Mouse (Mus musculus): Measurements from ENCODE around the gene Arf4. TPM values are rescaled to one million over a fixed set of nuclear protein-coding genes. Genes with fewer than 3 reads are reported as not detected.

The Arf4 gene
- polyA plus RNA-seq, 1 experiment from 2014 or later: 440 TPM

DNA sequence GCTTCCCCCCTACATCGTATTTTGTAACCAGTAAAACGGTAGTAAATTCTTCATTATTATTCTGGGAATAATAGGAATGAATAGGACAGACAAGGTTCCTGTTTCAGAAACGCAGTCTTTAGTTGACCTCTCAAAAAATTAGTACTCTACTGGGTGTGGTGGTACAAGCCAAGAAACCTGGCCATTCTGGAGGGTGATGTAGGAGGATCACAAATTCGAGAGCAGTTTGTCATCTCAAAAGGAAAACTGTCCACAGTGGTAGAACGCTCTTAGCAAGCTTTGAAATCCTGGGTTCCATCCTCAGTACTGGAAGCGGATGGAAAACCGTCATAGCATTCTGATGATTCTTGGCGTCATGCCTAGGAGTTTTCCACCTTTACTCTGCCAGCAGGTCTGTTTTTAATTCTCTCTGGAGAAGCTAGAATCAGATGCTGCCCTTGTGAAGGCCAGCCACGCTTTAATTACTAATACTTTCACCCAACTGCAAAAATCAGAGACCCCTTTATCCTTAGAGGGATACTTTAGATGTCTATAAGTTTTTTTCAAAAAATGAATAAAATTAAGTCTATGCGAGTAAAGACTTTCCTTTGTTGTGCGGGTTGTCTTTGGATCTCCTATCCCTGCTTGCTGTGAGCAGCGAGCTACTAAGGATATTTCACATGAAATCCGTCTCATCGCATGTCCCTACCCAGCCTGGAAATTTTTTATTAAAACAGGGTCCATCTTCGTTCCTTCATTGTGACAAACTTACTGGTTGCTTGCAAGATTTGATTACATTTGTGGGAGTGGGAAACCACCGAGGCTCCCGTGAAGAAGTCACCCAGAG, 636 bp upstream of the Arf4 start:
- no peak for ATAC-seq (ENCODE audit: extremely low read depth, insufficient number of reproducible peaks, low FRiP score, low TSS enrichment)
- no peaks in the 10 kb centered on the region for H3K9me3 ChIP-seq

DNA sequence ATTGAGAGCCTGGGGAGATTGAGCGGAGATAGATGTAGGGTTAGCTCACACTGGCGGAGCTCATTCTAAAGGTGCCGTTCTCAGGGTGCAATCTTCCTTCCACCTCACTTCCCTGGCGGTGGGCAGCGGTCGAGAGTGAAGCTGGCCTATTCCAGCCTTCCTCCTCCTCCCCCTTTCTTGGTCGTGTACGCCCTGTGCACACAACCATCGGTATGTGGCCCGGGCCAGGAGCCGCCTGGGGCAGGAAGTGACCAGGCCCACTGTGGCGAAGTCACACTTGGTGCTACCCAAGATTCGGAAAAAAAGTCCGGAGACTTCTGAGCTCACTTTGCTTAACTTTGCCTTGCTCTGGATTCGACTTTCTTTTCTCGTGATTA, 822 bp downstream of the Arf4 start:
- Histone ChIP-seq H3K9me3 (no peaks in the 10 kb centered on the region), H3K4me2 (peak overlapping the region; percentile 84), H3K27ac (replicated peaks) (peak overlapping the region; percentile 99), H3K4me3 (peak overlapping the region; percentile 91), H3K27me3 (replicated peaks) (no peaks in the 10 kb centered on the region), H3K36me3 (no peaks in the 10 kb centered on the region; the same call in 1 of the 2 replicates), H3K9ac (peak overlapping the region; percentile 99), H3K4me1 (peaks cover 45% of the 10 kb centered on the region)
- peak; percentile 42; the same call in 1 of the 2 replicates for ATAC-seq (ENCODE audit: extremely low read depth, insufficient number of reproducible peaks, low FRiP score, low TSS enrichment)
- under 1% methylated on average over 16 of the region's 16 CpGs for WGBS

More for the DNA sequence above, 636 bp upstream of the Arf4 start:
- H3K4me3 ChIP-seq: peak overlapping the region; percentile 91
- peak overlapping the region; percentile 67 for H3K4me2 ChIP-seq
- WGBS: 17% methylated on average over 17 of the region's 17 CpGs
- peak overlapping the region; percentile 79 for H3K9ac ChIP-seq
- H3K27me3 ChIP-seq (replicated peaks): no peaks in the 10 kb centered on the region
- peaks cover 9% of the 10 kb centered on the region for H3K36me3 ChIP-seq
- H3K27ac ChIP-seq (replicated peaks): peak overlapping the region; percentile 94
- peaks cover 32% of the 10 kb centered on the region for H3K4me1 ChIP-seq

DNA sequence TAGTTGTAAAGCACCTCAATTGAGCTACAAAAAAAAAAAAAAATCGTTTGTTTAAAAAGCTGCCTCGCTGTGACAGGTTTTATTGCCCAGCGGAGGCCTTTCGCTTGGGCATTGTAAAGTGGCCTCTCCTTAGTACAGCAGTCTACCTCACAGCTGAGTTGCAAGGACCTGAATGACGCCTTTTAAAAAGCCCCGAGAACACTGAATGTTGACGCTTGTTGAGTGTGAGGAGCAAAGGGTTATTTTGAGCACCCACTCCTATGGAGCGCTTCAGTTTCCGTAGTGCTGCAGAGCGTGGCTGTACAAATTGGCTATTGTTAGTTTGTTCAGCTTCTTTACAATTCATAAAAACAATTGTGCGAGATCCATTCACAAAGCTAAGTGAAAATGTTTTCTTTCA, 1.4 kb downstream of the Arf4 start:
- Histone ChIP-seq H3K27me3 (replicated peaks) (no peaks in the 10 kb centered on the region), H3K36me3 (no peaks in the 10 kb centered on the region; the same call in 1 of the 2 replicates), H3K27ac (replicated peaks) (peak overlapping the region; percentile 99), H3K9me3 (no peaks in the 10 kb centered on the region), H3K4me3 (peak overlapping the region; percentile 91), H3K9ac (peak overlapping the region; percentile 99), H3K4me1 (peaks cover 48% of the 10 kb centered on the region), H3K4me2 (peak overlapping the region; percentile 84)
- ATAC-seq (ENCODE audit: extremely low read depth, insufficient number of reproducible peaks, low FRiP score, low TSS enrichment): no peak
- 4% methylated on average over 11 of the region's 11 CpGs for WGBS

DNA sequence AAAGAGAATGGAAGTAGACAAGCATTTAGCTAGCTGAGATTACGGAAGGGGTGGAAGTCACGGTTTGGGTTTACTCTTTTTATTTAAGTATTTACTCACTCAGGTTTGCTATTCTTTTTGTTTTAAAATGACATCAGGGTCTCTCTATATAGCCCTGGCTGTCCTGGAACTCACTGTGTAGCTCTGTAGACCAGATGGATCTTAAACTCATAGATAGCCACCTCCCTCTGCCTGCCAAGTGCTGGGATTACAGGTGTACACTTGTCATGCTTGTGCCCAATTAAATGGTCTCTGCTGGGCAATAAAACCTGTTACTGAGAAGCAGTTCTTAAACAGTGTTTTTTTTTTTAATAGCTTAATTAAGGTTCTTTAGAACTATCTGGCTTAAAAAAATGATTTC, 2.1 kb downstream of the Arf4 start:
- H3K9me3 ChIP-seq: no peaks in the 10 kb centered on the region
- WGBS: 34% methylated on average over 2 of the region's 2 CpGs
- H3K4me3 ChIP-seq: peak overlapping the region; percentile 91
- H3K4me2 ChIP-seq: peak overlapping the region; percentile 84
- no peak for ATAC-seq (ENCODE audit: extremely low read depth, insufficient number of reproducible peaks, low FRiP score, low TSS enrichment)
- H3K9ac ChIP-seq: peak overlapping the region; percentile 99
- H3K36me3 ChIP-seq: no peaks in the 10 kb centered on the region; the same call in 1 of the 2 replicates
- no peaks in the 10 kb centered on the region for H3K27me3 ChIP-seq (replicated peaks)
- peak overlapping the region; percentile 99; the same call in 1 of the 2 replicates for H3K27ac ChIP-seq (replicated peaks)
- H3K4me1 ChIP-seq: peaks cover 51% of the 10 kb centered on the region

DNA sequence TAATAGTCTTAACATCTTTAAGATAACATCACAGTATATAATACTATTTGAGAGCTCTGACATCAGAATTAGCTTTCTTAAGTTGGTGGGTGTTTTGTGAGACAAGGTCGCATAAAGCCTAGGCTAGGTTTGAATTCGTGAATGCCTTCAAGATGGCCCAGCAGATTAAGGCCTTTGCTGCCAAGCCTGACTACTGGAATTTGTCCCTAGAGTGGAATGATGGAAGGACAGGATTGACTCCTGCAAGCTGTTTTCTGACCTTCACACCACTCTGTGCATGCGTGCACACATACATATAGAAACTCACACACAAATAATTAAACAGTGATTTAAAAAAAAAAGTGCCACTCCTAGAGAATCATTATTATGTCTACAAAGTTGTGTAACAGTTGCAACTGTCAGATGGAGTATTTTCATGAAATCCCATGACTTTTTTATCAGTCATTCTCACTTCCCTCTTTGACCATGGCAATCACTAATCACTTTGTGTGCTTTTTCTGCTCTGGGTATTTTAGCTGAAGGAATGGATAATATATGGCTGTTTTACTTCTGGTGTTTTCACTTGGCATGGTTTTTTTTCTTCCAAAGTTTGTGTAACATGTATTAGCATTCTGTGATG, 5.2 kb downstream of the Arf4 start:
- Histone ChIP-seq H3K27me3 (replicated peaks) (no peaks in the 10 kb centered on the region), H3K9ac (no peak overlapping the region), H3K4me2 (no peak overlapping the region), H3K27ac (replicated peaks) (0 out of 2 replicates have a peak overlapping the region, but pooled peaks have one; percentile 28), H3K4me3 (no peak overlapping the region), H3K36me3 (peaks cover 12% of the 10 kb centered on the region), H3K4me1 (peaks cover 62% of the 10 kb centered on the region), H3K9me3 (no peaks in the 10 kb centered on the region)
- no peak for ATAC-seq (ENCODE audit: extremely low read depth, insufficient number of reproducible peaks, low FRiP score, low TSS enrichment)
- 39% methylated on average over 3 of the region's 3 CpGs for WGBS

DNA sequence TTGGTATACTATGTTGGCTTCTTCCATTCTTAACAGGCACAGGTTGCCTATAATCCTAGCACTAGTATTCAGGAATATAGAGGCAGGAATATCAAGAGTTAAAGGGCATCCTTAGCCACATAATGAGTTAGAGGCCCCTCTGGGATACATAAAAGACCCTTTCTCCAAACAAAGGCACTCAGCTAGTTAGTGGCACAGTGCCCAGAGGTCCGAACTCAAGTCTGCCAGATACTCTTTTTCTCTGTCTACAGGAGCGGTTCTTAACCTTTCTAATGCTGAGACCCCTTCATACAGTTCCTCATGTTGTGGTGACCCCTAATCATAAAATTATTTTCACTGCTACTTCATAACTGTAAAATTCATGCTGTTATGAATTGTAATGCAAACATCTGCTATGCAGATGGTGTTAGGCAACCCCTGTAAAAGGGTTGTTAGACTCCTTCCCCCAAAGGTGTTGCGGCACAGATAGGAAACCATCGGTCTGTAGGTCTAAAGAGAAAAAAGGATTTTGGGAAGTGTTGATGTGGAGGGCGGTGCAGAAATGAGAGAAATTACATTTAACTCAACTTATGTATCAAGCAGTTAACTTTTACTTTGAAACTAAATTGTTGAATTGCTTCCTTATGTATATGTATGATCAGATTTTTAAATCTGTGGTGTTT, 8.2 kb downstream of the Arf4 start:
- WGBS: 52% methylated on average over 5 of the region's 5 CpGs
- Histone ChIP-seq H3K4me2 (peak overlapping the region; percentile 40), H3K27ac (replicated peaks) (peak overlapping the region; percentile 25), H3K36me3 (peaks cover 34% of the 10 kb centered on the region), H3K9me3 (no peaks in the 10 kb centered on the region), H3K4me3 (peak overlapping the region; percentile 6; the same call in 1 of the 2 replicates), H3K9ac (0 out of 2 replicates have a peak overlapping the region, but pooled peaks have one; percentile 30), H3K4me1 (peaks cover 47% of the 10 kb centered on the region), H3K27me3 (replicated peaks) (no peaks in the 10 kb centered on the region)
- ATAC-seq (ENCODE audit: extremely low read depth, insufficient number of reproducible peaks, low FRiP score, low TSS enrichment): no peak

DNA sequence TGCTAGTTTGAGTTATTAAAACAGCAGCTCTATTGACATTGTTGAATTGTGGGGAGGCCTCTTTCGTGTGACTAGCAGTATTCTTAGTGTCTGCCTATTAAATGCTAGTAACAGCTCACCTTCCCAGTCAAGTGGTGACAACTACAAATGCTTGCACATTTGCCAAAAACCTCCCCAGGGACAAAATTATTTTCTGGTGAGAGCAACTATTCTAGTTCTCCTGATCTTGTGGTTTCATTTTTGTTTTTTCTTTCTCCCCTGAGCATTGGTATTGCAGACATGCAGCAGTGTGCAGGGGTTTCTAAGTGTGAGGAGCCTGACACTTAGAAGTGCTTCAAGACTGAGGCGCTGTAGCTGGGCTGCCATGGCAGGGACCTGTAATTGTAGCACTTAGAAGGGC, 9.9 kb downstream of the Arf4 start:
- H3K36me3 ChIP-seq: peaks cover 49% of the 10 kb centered on the region
- no peaks in the 10 kb centered on the region for H3K27me3 ChIP-seq (replicated peaks)
- WGBS: 73% methylated on average over 2 of the region's 2 CpGs
- no peak for ATAC-seq (ENCODE audit: extremely low read depth, insufficient number of reproducible peaks, low FRiP score, low TSS enrichment)
- H3K4me3 ChIP-seq: no peak overlapping the region
- H3K4me2 ChIP-seq: no peak overlapping the region
- H3K9me3 ChIP-seq: no peaks in the 10 kb centered on the region
- no peak overlapping the region for H3K9ac ChIP-seq
- peaks cover 39% of the 10 kb centered on the region for H3K4me1 ChIP-seq
- no peak overlapping the region for H3K27ac ChIP-seq (replicated peaks)

GRCm38 (mm10) chr14:26651901-26652300, 14.0 kb downstream of the Arf4 start:
- H3K4me1 ChIP-seq: peaks cover 11% of the 10 kb centered on the region
- no peak overlapping the region for H3K9ac ChIP-seq
- H3K4me3 ChIP-seq: no peak overlapping the region
- H3K4me2 ChIP-seq: no peak overlapping the region
- peaks cover 83% of the 10 kb centered on the region for H3K36me3 ChIP-seq
- H3K9me3 ChIP-seq: no peaks in the 10 kb centered on the region
- no peak overlapping the region for H3K27ac ChIP-seq (replicated peaks)
- no peak for ATAC-seq (ENCODE audit: extremely low read depth, insufficient number of reproducible peaks, low FRiP score, low TSS enrichment)
- no peaks in the 10 kb centered on the region for H3K27me3 ChIP-seq (replicated peaks)

GRCm38 (mm10) chr14:26658178-26658577, 20.3 kb downstream of the Arf4 start:
- no peak overlapping the region for H3K27ac ChIP-seq (replicated peaks)

DNA sequence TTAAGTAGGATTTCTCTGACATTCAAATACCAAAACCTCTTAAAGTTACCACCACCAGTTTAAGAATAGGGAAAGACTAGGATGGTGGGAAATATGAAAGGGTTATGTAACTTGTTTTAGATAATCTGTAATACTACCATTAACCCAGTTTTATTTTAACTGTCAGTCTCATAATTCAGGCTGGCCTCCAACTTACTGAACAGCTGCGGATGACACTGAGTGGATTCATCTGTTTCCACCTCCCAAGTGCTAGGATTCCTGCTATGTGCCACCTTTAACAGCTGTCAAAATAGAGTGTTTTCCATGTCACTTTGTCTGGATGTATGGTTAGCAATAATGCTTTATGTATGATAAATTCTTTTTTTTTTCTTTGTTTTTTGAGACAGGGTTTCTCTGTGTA, 22.4 kb downstream of the Arf4 start:
- Histone ChIP-seq H3K4me2 (no peak overlapping the region), H3K27ac (replicated peaks) (no peak overlapping the region), H3K36me3 (peaks cover 60% of the 10 kb centered on the region), H3K27me3 (replicated peaks) (no peaks in the 10 kb centered on the region), H3K4me3 (no peak overlapping the region), H3K9ac (no peak overlapping the region), H3K9me3 (no peaks in the 10 kb centered on the region), H3K4me1 (peaks cover 7% of the 10 kb centered on the region; the same call in 1 of the 2 replicates)
- WGBS: 86% methylated on average over 1 of the region's 1 CpGs
- no peak for ATAC-seq (ENCODE audit: extremely low read depth, insufficient number of reproducible peaks, low FRiP score, low TSS enrichment)

More at GRCm38 (mm10) chr14:26658178-26658577, 20.3 kb downstream of the Arf4 start:
- peaks cover 7% of the 10 kb centered on the region; the same call in 1 of the 2 replicates for H3K4me1 ChIP-seq
- no peaks in the 10 kb centered on the region for H3K27me3 ChIP-seq (replicated peaks)
- H3K36me3 ChIP-seq: peaks cover 65% of the 10 kb centered on the region
- H3K9ac ChIP-seq: no peak overlapping the region
- no peaks in the 10 kb centered on the region for H3K9me3 ChIP-seq
- ATAC-seq (ENCODE audit: extremely low read depth, insufficient number of reproducible peaks, low FRiP score, low TSS enrichment): no peak
- no peak overlapping the region for H3K4me2 ChIP-seq
- no peak overlapping the region for H3K4me3 ChIP-seq

DNA sequence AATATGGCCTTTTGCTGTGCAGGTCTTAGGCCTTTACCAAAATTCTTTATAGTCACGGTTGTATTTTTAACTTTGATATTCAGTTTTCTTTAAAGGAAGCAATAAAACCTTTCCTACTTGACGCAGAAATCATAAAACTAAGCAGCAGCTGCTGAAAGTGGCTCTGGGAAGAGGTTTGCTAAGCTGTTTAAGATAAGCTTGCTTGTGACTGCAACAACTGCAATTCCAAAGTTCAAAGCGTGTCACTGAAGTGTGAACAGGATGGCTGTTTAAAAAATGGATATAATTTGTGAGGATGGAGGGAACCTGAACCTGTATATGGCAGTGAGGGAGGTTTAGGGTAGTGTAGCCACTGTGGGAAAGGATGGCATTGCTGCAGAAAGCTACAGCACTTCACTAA, 24.1 kb downstream of the Arf4 start:
- Histone ChIP-seq H3K4me2 (no peak overlapping the region), H3K4me3 (no peak overlapping the region), H3K4me1 (peaks cover 14% of the 10 kb centered on the region), H3K27ac (replicated peaks) (no peak overlapping the region), H3K9me3 (no peaks in the 10 kb centered on the region), H3K27me3 (replicated peaks) (no peaks in the 10 kb centered on the region), H3K9ac (no peak overlapping the region), H3K36me3 (peaks cover 59% of the 10 kb centered on the region)
- 57% methylated on average over 3 of the region's 3 CpGs for WGBS
- ATAC-seq (ENCODE audit: extremely low read depth, insufficient number of reproducible peaks, low FRiP score, low TSS enrichment): no peak
